Mouse (Mus musculus): ENCODE data around the gene Izumo4. TPM values are rescaled to one million over a fixed set of nuclear protein-coding genes. Genes with fewer than 3 reads are reported as not detected.

Izumo4 gene
- polyA plus RNA-seq, 1 experiment: 1.2 TPM

DNA sequence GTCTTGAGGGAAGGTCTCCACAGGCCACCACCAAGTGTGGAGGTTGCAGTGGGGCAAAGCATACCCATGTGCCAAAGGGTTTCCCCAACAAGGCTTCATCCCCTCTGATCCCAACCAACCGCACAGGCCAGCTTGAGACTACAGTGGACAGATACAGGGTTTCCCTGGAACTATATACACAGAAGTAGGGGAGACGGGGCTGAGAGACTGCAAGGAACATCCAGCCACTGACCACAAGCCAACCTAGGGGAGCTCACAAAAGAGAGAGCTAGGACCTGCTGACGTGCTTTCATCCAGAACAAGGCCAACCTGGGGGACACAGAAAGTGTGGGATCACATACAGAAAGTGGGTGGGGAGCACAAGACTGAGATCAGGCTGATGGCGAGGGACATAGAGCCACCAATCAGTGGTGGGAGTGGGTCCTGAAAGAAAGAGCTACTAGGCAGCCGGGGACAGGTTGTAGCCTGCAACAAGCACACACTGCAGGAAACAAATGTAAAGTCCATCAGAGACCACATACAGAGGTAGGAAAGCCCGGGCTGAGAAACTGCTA, 27.1 kb upstream of the Izumo4 start:
- Histone ChIP-seq H3K36me3 (ENCODE audit: control insufficient read depth) (peaks cover 54% of the 10 kb centered on the region), H3K27me3 (ENCODE audit: control insufficient read depth) (no peaks in the 10 kb centered on the region), H3K4me3 (replicated peaks) (peak overlapping the region; percentile 81), H3K9me3 (ENCODE audit: control insufficient read depth, low read length) (no peaks in the 10 kb centered on the region), H3K4me1 (ENCODE audit: control insufficient read depth) (peaks cover 91% of the 10 kb centered on the region)
- TF ChIP-seq TAL1 (IDR thresholded peaks at IDR 0.05; ENCODE audit: low read length): no peak
- TF ChIP-seq GATA1 (IDR thresholded peaks at IDR 0.05; ENCODE audit: low read length): no peak

DNA sequence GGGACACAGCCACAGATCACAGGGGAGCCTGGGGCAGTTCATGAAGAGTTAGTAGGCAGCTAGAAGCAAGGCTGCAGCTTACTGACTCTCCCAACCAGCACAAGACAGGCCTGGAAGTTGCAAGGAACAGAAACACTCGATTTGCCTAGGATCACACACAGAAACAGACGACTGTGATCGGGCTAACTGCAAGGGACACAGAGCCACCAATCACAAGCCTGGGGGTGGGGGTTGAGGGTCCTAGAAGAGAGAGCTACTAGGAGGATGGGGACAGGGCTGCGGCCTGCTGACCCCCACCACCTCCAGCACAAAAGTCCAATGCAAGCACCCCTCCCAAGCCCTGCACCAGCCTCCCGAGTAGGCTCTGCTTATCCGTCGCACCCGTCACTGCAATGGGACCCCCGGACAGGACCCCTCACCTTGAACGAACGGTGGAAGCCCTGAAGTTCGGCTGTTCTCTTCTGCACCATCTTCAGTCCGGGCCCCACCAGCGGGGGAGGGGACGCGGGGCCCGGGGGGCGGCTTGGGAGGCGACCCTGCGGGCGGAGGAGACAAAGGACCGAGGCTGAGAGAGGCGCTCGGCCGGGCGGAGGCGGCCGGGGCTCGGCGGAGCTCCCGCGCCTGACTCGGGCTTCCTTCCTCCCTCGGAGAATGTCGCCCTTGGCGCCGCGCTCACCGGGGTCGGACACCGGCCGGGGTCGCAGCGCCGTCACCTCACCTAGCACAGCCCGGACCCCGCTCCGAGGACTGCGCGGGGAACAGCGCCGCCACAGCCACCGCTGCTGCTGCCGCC, 26.4 kb upstream of the Izumo4 start:
- Histone ChIP-seq H3K4me3 (replicated peaks) (peak overlapping the region; percentile 81), H3K9me3 (ENCODE audit: control insufficient read depth, low read length) (no peaks in the 10 kb centered on the region), H3K27me3 (ENCODE audit: control insufficient read depth) (no peaks in the 10 kb centered on the region), H3K4me1 (ENCODE audit: control insufficient read depth) (peaks cover 90% of the 10 kb centered on the region), H3K36me3 (ENCODE audit: control insufficient read depth) (peaks cover 49% of the 10 kb centered on the region)
- no peak for TF ChIP-seq TAL1 (IDR thresholded peaks at IDR 0.05; ENCODE audit: low read length)

DNA sequence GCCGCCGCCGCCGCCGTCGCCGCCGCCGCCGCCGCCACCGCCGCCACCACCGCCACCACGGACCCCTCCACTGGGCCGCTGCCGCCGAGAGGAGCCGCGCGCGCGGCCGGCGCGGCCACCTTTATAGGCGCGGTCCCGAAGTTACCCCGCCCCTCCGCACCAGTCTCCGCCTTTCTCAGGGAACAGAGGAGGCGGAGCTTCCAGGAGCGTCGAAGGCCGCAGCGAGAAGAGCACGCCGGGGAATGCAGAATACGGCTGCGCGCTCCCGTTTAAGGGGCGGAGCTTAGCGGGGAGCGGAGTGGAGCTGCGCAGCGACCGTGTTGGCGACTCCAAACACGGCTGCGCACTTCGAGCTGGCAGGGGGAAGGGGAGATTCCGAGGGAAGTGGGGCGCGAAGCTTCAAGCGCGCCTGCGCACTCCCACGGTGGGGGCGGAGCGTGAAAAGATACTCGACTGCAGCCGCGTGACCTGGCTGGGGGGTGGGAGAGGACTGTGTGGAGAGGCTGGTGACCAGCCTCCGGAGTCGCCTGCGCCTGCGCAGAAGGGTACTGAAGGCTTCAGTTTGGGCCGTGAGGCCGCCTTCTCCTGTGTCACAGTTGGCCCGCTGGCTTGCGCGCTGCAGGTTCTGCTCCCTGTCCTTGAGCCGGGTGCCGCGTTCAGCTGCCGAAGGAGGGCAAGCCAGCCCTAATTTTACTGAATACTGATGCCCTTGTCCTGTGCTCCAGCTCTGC, 25.6 kb upstream of the Izumo4 start:
- H3K4me1 ChIP-seq (ENCODE audit: control insufficient read depth): peaks cover 84% of the 10 kb centered on the region
- H3K27me3 ChIP-seq (ENCODE audit: control insufficient read depth): no peaks in the 10 kb centered on the region
- peak overlapping the region; percentile 81 for H3K4me3 ChIP-seq (replicated peaks)
- H3K9me3 ChIP-seq (ENCODE audit: control insufficient read depth, low read length): no peaks in the 10 kb centered on the region
- peaks cover 41% of the 10 kb centered on the region for H3K36me3 ChIP-seq (ENCODE audit: control insufficient read depth)
- TF ChIP-seq GATA1 (IDR thresholded peaks at IDR 0.05; ENCODE audit: low read length): no peak
- TF ChIP-seq TAL1 (IDR thresholded peaks at IDR 0.05; ENCODE audit: low read length): no peak

DNA sequence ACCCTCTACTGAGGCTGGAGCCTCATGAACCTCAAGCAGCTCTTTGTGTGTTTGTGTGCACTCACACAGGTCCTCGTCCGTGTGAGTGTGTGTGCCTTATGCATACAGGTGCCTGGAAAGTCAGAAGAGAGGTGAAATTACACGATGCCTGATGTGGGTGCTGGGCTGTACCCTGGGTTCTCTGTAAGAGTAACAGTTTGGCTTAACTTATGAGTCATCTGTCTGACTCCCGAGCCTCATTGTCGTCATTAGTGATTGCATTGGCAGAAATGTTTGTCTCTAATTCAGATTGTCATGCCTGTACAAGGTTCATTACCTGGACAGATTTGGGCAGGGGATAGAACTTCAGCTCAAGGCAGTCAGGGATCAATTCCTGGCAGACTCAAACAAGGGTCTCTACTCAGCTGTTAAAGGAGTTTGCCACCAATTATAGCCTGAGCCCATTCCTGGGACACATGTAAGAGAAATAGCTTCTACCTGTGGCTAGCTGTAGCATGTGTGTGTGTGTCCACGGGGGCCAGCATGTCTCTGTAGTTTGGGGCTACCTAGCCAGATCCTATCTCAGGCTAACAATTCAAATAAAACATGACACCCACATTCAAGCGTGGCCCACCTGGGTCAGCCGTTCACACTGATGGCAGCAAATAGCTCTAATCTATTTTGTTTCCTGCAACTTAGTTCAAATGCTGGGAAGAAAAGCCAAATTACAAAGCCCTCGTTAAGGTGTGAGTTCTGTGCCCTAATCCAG, 24.7 kb upstream of the Izumo4 start:
- TF ChIP-seq GATA1 (IDR thresholded peaks at IDR 0.05; ENCODE audit: low read length) (no peak), TAL1 (IDR thresholded peaks at IDR 0.05; ENCODE audit: low read length) (no peak)
- Histone ChIP-seq H3K9me3 (ENCODE audit: control insufficient read depth, low read length) (no peaks in the 10 kb centered on the region), H3K4me1 (ENCODE audit: control insufficient read depth) (peaks cover 80% of the 10 kb centered on the region), H3K36me3 (ENCODE audit: control insufficient read depth) (peaks cover 37% of the 10 kb centered on the region), H3K27me3 (ENCODE audit: control insufficient read depth) (no peaks in the 10 kb centered on the region), H3K4me3 (replicated peaks) (peak overlapping the region; percentile 81)

DNA sequence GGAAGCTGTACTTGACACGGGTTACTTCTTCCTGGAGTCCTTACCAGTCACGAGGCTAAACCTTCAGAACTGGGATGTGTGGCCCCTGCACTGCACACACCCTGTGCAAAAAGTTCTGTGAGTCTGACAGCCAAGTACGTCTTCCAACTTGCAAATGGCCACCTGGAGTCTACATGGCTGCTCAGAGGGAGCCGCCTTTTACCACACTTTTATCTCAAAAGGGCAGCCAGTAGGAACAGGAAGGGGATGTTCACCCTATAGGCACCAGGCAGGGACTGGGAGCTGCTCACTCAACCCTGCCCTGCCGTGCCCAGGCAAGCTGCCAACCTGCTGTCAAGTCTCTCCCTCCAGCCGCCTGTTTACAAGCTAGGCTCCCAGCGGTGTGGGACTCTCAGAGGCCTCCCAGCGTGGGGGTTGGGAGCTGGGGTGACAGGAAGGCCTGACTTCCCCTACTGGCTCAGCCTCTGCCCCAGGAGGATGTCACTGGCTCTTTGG, 24.0 kb upstream of the Izumo4 start, which contains the start of gene Mknk2:
Gene Mknk2 (minus strand): TSS at position 171 of the 495 bp plus-strand sequence.
- H3K9me3 ChIP-seq (ENCODE audit: control insufficient read depth, low read length): no peaks in the 10 kb centered on the region
- H3K4me1 ChIP-seq (ENCODE audit: control insufficient read depth): peaks cover 75% of the 10 kb centered on the region
- H3K4me3 ChIP-seq (replicated peaks): peak within 1 kb of the TSS; percentile 81
- TF ChIP-seq GATA1 (IDR thresholded peaks at IDR 0.05; ENCODE audit: low read length) (peak; percentile 59), TAL1 (IDR thresholded peaks at IDR 0.05; ENCODE audit: low read length) (peak; percentile 52; the same call in 2 of the 3 replicates)
- H3K36me3 ChIP-seq (ENCODE audit: control insufficient read depth): peaks cover 33% of the 10 kb centered on the region
- H3K27me3 ChIP-seq (ENCODE audit: control insufficient read depth): no peaks in the 10 kb centered on the region

DNA sequence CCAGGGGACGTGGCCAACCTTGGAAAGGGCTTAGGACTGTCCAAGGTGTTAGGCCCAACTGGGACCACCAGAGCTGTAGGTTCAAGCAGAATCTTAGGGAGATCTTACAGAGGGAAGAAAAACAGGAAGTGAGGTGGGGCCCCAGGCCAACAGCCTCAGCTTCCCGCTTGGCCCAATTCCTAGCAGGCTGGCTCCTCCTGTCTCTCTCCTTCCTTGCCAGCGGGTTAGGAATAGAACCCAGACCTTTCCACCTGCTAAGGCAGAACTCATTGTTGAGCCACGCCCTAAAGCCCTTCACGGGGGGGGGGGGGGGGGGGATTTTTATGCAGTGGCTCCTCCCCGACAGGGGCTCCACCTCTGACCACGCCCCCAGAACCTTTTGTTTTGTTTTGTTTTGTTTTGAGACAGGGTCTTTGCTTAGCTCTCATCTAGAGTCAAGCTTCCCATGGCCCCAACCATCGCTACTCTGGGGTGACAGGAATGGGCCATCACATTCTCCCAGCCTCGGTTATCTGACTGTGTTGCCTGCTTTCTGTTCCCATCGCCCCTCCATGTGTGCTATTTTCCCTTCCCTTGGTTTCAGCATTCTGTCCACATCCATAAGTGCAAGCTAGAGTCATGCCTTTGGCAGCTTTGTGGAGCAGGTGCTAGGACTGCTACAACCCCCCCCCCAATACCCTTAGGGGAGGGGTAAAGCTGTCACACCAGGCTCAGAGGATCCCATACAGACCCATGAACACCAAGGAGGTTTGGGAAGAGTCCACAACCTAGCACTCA, 23.2 kb upstream of the Izumo4 start:
- Histone ChIP-seq H3K27me3 (ENCODE audit: control insufficient read depth) (no peaks in the 10 kb centered on the region), H3K9me3 (ENCODE audit: control insufficient read depth, low read length) (no peaks in the 10 kb centered on the region), H3K4me3 (replicated peaks) (peak overlapping the region; percentile 81), H3K4me1 (ENCODE audit: control insufficient read depth) (peaks cover 75% of the 10 kb centered on the region), H3K36me3 (ENCODE audit: control insufficient read depth) (peaks cover 33% of the 10 kb centered on the region)
- TF ChIP-seq GATA1 (IDR thresholded peaks at IDR 0.05; ENCODE audit: low read length) (no peak), TAL1 (IDR thresholded peaks at IDR 0.05; ENCODE audit: low read length) (no peak)

DNA sequence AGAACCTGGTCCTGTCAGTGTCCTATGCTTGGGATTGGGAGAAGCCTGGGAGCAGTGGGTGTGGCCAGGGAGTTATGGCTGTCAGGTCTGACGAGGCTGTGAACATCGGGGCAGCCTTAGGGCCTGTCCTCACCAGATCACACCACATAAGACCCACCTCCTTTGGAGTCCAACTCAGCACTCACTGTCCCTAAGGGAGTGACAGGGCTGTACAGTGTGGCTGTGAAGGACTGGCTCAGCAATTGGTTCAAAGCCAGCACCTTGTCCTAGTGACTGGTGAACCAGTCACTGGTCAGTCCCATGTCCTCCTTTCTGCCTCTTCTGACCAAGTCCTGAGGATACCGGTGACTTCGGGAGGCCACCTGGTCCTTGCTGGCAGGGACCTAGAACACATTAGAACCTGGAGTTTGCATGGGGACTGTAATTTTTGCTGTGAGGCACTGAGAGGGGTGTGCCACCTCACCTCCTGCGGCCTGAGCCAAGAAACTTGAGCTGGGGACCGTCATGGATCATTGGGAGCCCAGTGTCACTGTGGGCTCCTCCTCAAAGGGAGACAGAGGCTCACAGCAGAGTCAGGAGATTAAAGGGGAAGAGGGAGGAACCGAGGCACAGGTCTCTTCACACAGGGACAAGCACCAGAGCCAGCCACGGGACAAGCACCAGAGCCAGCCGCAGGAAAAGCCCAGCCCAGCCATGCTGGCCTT, 22.3 kb upstream of the Izumo4 start:
- peak overlapping the region; percentile 81 for H3K4me3 ChIP-seq (replicated peaks)
- H3K27me3 ChIP-seq (ENCODE audit: control insufficient read depth): no peaks in the 10 kb centered on the region
- no peak for TF ChIP-seq GATA1 (IDR thresholded peaks at IDR 0.05; ENCODE audit: low read length)
- H3K4me1 ChIP-seq (ENCODE audit: control insufficient read depth): peaks cover 75% of the 10 kb centered on the region
- H3K36me3 ChIP-seq (ENCODE audit: control insufficient read depth): peaks cover 31% of the 10 kb centered on the region
- H3K9me3 ChIP-seq (ENCODE audit: control insufficient read depth, low read length): no peaks in the 10 kb centered on the region
